Mouse (Mus musculus) liver, embryonic 14.5 days (tissue): ENCODE measurements around the gene Morn1.

ENCODE experiments used
- CTCF ChIP-seq: IDR thresholded peaks from 2 replicates; pipeline ENCODE4 v1.5.1; 2016; ENCODE audit warnings: antibody characterized with exemption, low read depth, control low read depth
- EP300 ChIP-seq: IDR thresholded peaks from 2 replicates; pipeline ENCODE4 v1.6.1; 2016; ENCODE audit warnings: antibody characterized with exemption, low read depth

DNA sequence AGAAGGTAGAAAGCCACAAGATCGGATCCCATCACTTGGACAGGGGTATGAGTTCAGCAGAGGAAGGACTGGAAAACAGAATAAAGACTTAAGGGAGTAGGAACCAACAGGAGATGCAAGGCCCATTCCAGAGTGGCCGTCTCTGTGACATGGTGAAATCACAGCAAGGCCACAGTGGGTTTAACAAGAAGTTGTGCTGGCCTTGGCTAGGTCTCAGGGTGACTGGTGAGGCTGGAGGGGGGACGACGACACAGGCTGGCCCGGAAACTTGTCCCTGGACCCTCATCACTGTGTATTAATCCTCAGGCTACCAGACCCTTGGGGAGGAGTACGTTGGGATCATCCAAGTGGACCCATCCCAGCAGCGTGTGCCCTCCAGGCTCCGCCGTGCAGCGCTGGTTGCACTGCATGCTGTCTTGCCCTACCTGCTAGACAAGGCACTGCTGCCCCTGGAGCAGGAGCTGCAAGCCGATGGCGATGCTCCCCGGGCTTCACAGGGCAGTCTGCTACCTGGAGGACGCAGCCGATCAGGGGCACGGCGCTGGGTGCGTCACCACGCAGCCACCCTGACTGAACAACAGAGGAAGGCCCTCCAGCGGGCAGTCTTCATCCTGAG, 17.9 kb upstream of the Morn1 start:
- TF ChIP-seq CTCF (no peak), EP300 (no peak)
